Mouse (Mus musculus) urinary bladder, postnatal 25 days (tissue): Measurements from ENCODE around the gene Ifnar1.
"Not testable (repeated sequence)": the region's sequence is repeated elsewhere in the genome, so short reads cannot be mapped to it uniquely, and the experiment has no call there.

Experiments used
- DNase-seq: peaks from one replicate; pipeline ENCODE4 v3.0.0; 2022; ENCODE audit warnings: low spot score

The Ifnar1 gene

DNA sequence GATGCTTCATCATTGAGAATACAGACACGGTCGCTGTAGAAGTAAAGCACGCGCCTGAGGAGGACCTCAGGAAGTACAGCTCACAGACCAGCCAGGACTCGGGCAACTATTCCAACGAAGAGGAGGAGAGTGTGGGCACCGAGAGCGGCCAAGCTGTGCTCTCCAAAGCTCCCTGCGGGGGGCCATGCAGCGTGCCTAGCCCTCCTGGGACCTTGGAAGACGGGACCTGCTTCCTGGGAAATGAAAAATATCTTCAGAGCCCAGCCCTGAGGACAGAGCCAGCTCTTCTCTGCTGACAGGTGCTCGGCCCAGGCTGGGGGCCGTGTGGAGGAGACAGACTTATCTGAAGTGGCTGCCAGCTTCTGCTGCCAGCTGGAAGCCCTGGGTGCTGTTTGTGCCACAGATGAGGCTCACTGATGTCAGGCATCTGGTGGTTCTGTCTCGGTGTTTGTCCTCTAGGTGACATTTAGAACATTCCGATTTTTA lies 20.1 kb downstream of the Ifnar1 start:
- no peak for DNase-seq

DNA sequence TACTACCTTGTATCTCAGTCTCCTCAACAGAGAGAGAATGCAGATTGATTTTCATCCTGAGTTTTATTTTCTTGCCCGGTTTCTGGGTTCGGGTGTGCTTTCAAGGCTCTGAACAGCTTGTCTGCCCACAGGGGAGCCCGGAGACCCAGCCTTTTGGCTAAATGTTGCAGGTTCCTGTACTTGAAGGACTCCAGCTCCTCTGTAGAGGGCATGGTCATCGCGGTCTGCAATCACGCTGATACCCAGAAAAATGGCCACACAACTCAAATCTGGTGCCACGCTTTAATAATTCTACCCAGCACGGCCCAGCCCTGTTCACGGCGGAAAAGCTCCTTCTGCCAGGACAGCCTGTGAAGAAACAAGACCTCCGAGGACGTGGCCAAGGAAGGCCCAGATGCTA lies 21.4 kb downstream of the Ifnar1 start:
- no peak for DNase-seq

DNA sequence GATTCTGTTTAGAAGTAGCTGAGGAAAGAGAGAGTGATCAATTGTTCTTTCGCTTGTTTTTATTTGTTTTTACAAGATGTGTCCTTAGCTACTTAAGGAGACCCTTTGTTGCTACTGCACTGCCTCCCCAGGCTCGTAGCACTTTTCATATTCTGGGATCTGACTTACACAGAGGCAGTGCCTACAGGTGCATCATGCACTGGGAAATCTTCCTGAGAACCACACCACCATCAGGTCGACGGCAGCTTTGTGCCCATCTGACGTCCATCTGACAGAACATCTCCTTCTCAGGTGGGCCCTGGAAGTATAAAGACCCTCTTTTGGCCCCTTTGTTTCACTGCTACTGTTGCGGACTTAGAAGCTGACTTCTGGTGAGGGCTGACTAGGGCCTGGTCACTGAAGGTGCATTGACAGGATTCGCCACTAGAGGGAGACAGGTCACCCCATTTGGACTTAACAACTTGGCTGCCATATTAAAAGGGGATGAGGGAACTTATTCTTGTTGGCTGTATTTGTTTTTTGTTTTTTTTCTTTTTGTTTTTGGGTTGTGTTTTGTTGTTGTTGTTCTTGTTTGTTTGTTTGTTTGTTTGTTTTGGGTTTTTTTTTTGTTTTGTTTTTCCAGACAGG lies 27.2 kb downstream of the Ifnar1 start:
- DNase-seq, result peak; percentile 80

DNA sequence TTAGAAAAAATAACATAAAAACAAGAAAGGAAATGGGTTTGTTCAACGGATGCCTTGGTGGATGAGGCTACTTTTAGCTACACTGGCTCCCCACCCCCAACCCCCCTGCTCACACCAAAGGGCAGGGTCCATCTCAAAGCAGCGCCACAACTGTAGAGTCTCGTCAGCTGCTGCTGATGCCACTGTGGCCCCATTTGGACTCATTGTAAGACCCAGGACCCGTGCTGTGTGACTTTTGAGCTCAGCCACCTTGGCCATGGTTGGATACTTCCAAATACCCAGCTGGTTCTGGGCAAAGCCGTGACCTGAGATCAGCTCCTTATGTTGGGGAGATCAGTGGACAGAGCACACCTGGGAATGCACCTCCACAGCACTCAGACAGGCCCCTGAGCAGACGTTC lies 28.1 kb downstream of the Ifnar1 start:
- DNase-seq, result no peak

DNA sequence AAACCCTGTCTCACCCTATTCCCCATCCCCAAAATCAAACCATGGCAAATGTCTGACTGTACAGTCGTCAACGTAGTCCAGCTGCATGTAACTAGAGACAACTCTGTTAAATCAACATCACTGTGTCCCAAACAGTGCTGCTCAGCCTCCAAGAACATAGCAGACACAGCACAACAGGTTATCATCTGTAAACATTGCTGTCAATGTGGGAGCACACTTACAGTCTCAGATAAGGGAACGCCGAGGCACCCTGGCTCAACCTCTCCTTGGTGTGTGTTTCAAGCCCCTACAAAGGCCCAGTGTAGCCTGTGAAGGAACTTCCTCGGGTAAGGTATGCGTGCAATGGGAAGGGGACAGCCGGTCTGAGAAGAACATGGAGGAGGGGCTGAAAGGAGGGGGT lies 32.0 kb downstream of the Ifnar1 start:
- no peak for DNase-seq

DNA sequence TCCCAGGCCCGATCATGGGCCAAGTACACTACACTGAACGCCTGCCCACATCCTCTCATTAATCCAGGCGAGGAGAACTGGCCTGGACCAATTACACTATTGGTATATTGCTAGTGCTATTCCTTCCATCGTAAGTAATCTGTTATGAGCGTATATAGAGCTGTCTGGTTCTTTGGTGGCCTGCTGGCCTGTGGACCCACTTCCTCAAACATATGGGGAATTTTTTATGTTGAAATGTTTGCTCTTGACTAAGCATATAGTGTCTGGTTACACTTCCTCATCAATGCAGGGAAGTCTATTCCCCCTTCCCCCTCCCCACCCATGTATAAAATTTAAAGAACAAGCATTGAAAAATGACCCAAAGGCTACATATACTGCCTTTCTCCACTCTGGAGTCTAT lies 37.0 kb downstream of the Ifnar1 start:
- DNase-seq, result no peak

DNA sequence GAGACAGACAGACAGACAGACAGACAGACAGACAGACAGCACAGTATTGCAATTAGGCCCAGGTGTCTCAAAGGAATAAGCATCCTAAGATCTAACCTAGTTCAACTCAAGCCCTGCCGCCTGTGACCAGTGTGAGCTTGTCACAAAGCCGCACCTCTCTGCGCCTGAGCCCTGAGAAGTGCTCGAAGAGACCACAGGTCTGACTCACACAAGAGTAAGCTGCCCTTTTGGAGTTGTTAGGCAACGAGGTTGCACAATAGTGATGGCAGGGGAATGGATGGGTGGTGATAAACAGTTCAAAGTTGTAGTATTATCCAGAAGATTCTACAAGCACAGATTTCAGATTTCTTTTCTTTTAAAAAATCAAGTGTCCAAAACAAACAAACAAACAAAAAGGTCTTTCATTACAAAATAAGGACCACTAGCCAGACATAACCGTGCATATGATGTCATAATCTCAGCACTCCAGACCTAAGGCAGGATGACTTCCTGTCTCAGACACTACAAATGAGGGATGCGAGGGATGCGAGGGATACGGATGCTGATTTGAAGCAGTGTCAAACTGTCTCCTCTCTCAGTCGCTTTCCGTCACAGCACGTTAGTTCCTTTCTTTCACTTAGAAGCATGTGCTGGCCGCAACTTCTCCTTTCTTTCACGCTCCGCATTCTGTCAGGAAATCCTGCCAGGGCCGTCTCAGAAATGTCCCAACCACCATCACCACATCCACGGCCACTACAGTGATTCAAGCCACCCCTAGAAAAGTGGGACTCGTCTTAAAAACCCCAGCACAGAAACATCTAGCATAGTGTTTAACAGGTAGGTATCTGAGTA lies 37.7 kb downstream of the Ifnar1 start:
- DNase-seq, result peak; percentile 47

DNA sequence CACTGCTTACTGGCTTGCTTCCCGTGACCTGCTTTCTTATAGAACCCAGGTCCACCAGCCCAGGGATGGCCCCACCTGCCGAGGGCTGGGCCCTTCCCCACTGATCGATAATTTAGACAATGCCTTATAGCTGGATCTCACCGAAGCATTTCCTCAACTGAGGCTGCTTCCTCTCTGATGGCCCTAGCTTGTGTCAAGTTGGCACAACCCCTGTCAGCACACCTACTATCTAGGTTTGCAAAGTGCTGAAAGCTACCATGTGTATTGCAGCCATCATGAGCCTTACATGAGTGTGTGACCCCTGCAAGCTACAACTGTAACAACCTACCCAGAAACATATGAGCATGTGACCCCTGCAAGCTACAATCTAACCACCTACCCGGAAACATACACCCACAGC lies 39.2 kb downstream of the Ifnar1 start:
- DNase-seq, result no peak

DNA sequence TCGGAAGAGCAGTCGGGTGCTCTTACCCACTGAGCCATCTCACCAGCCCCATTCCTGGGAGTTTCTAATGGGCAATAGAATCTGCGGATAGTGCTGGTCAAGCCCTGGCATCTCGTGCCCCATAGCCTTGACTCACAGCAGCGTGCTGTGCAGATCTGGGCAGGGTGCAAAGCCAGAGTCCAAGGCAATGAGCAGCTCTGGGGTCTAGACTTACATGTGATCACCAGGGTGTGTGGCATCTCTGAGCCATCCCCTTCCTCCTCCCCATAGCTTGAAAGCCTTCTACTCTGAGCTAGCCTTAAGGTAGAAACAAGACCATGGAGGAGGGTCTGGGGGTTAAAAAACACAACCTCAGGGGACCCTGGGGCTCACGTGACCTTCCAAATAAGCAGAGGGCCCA lies 41.2 kb downstream of the Ifnar1 start:
- DNase-seq, result no peak

DNA sequence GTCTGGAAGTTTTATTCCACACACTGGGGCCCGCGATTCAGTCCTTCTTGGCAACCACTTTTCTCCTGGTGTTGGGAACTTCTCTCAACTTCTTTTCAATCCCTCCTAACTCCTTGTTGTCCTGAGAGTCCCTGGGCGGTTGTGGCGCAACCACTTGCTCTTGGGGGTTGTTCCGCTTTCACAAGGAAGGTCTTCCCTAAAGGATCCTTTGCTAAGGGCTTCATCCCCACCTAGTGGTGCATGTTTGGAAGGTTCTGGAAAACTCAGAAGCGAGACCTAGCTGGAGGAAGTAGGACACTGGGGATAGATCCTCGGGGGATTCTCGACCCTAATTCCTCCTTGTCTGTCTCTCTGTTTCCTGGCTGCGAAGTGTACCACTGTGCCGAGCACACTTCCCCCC lies 42.0 kb downstream of the Ifnar1 start:
- DNase-seq, result no peak

DNA sequence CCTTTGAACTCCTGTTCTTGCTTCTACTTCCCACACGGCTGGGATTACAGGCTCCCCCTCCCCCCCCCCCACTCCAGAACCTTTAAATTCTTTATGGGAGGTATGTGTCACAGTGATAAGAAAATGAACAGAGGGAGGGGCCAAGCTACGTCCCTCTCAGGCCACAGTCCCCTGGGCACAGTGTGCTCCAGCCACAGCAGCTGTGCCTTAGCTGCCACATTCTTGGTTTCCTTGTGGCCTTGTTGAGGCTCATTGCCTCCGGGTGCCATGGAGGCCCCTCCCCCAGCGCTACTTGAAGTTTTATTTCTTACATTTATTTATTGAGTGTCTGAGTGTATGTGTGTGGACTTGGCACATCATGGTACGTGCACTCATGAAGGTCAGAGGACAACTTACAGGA lies 42.5 kb downstream of the Ifnar1 start:
- DNase-seq, result no peak

DNA sequence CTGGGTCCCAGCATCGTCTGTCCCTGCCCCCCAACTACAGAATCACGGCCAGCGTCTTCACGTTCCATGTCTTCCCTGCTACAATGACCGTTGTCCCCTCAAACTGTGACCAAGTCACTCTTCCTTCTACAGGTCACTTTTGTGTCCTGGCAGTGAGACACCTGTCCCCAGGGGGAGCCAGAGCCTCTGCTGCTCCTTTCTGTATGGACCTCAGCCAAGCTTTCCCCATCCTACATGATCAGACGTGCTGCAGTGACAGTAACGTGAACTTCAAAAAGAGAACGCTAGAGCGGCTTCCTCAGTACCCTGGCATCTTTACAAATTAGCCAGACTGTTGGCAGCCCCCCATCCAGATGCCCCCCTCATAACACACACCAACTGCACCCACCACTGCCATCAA lies 43.5 kb downstream of the Ifnar1 start:
- DNase-seq, result no peak

DNA sequence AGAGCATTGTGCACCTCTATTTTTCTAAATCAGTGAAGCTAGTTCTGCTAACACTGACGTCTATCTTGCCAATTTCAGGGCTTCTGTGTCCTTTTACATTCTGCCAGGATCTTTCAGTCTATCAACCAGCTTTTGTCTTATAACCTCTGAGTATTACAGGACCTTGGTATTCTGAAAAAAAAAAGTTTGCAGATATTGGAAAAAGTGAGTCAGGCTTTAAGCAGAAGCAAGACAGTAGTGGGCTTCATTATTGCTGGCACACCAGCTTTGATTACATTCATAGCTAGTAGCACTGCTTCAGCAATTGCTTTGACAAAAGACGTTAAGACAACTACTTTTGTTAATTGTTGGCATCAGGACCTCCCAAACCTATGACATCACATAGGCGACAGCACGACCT lies 45.8 kb downstream of the Ifnar1 start:
- not testable (repeated sequence) for DNase-seq

DNA sequence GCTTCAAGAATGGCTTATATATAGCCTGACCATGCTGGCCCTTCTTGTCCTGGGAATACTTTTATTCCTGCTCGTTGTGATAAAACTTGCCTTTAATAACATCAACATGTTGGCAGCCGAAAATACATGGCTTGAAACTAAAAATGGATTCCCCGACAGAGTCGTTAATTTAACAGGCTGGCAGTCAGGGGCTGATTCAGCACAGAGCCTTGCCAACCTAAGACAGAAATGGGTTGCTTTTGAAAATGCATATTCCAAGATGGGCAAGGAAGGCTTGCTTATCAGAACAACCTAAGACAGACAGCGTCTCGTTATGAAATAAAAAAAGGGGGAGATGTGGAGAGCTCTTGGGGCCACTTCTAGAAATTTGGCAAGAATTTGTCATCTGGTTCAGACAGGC lies 46.8 kb downstream of the Ifnar1 start:
- no peak for DNase-seq

DNA sequence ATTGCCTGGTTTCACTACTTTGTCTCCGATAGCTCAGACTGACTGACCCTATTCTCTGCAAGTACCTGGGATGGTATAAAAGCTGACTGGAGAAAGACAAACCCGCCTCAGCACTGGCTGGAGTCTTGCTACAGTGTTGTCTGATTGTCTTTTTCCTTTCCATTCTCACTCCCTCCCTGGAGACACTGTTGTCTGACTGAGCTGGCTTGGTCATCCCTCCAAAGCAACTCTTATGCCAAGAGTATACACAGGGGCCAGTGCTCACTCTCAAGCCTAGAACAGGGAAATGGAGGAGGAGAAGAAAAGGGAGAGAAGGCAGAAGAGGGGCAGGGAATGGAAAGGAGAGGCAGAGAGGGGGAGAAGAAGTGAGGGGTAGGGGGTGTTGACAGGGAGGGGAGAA lies 47.4 kb downstream of the Ifnar1 start:
- no peak for DNase-seq

DNA sequence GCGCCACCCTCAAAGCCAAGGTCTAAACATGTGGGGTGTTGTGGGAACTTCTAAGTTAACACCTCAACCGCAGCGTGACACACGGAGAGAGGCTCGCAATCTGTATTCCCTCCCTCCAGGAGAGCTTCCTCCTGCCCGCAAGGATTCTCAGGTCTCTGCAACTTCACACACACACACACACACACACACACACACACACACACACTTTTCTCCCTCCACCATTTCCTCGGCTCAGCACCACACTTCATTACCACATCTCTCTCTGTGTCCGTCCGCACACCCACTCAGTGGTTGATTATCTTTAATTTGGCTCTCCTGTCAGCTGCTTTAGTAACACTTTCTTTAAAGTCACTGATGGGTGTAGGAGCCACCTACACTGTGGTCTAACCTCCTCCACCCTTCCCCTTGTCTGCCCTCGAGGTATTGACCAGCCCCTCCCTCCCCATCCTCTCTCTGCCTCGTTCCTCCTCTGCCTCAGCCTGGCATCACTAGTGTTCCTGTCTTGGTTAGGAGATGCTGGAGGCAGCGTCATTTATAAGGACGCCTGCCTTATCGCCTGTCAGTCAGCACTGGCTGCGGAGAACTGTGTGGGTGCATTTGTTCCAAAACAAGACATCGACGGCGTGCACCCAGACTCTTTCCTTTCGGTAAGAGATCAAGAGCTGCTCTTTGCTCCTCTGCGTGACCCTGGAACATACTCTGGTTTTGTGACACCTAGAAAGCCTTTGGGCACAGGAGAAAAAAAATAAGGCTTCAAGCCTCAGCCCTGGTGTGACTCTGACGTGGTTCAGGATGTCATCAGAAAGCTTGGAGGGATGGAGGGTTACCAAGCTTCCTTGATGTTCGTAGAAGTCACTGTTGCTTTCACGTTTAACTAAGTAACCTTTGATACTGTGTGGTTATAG lies 48.3 kb downstream of the Ifnar1 start:
- no peak for DNase-seq

DNA sequence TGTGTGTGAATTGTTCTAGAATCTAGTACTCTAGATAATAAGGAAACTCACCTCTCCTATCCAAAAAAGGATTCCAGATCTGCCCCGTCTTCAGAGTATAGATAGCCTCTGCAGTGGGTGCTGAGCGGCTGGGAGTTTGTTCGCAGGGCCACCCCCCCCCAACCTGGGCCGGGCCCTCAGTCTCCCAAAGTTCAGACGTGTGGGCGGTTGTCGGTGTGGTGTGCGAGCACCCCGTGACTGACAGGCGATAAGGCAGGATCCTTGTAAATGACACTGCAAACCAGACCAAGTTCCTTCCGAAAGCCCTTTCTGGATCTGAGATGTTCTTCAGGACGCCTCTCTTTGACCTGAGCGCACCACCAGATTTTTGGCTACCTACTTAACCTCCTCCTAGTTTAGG lies 49.4 kb downstream of the Ifnar1 start:
- peak; percentile 64 for DNase-seq

DNA sequence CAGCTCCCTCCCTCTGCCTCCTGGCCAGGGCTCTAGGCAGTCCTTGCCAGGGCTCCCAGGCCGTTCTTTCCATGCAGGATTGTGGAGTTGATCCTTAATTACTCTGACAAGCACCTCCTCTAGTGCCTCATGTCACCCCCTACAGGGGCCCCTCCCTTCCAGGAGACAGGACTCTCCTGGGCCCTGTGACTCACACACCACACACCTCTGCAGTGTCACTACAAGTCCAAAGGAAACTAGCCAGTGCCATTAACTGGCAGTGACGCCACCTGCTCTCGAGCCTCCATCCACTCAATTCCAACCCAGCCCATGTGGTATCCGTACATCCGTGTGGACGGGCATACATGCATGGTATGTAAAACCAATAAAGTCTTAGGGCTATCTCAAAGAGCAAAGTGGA lies 49.9 kb downstream of the Ifnar1 start:
- no peak for DNase-seq

DNA sequence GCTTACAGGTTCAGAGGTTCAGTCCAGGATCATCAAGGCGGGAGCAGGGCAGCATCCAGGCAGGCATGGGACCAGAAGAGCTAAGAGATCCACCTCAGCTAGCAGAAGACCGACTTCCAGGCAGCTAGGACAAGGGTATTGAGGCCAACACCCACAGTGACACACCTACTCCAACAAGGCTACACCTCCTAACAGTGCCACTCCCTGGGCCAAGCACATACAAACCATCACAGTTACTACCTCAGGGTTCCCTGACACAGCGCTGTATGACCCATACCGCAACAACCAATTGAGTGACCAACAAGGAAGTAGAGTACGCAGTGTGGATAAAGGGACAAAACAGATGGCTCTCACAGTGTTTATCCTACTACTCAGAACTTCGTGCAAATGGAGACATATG lies 51.3 kb downstream of the Ifnar1 start:
- no peak for DNase-seq

DNA sequence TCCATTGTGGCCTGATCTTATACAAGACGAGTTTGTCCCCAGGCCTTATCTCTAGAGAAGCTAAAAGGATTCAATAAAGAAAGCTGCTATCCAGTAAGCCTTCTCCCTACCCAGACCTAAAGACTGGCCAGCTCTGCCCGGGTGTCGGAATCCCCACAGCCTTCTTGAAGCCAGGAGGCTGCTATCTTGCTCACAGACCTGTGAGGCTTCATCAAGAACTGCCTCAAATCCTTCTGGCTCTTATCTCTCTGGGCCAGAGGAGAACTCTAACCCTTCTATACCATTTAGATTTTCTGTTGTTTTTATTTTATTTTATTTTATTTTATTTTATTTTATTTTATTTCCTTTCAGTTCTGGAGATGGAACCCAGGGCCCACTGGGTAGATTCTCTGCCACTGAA lies 52.0 kb downstream of the Ifnar1 start:
- no peak for DNase-seq

DNA sequence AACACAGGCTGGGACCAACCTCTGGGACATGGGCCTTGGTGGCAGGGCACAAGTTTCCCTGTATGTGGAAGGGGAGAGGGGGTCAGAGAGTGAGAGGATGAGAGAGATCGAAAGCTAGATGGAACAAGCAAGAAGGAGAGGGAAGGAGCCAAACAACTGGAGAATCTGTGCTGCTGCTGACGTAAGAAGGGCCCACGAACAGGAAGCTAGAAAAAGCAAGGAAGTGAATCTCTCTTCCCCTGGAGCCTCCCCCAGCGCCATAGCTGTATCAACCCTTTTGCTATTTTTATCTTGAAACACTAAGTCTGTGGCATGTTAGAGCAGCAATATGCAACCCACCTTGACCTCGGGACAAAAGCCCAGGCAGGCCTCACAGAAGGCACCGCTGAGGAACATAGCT lies 53.0 kb downstream of the Ifnar1 start:
- no peak for DNase-seq

DNA sequence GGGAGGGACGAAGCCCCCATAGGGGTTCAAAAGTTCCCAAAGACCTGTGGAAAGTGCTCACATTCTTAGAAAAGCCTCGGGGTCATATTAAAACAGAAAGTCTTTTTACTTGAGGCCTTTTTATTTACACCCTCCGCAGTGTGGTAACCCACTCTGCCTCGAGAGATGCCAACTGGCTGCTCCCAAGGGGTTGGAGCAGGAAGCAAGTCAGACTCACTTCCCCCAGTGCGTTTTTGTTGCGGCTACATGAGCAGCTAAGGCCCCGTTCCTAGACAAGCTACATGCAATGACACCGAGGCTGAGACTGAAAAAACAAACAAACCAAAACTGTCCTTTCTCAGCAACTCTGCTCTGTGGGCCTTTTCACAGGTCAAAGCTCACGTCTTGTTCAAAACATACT lies 53.5 kb downstream of the Ifnar1 start:
- no peak for DNase-seq

DNA sequence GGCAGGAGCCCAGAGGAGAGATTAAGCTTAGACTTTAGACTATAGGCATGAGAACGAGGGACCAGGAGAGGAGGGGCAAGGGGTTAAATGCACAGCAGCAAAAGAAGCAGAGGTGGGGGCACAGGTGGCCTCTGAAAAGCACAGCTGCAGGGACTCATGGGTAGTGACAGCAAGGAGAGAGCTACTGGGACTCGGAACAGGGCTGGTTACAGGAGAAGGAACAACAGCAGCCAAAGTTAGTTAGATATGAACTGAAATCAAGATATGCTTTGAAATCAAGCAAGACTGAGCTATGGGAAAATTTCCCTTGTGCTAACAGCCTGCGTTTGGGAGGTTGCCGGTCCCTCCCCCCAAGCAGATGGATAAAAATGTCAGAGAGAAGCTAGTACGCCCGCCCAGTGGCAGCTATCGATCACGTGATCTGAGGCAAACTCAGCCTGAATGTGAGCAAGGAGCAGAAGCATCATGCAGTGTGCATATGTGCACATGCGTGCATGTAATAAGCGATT lies 56.6 kb downstream of the Ifnar1 start:
- no peak for DNase-seq
